Mouse (Mus musculus): ENCODE measurements around the gene Pagr1a.

DNA sequence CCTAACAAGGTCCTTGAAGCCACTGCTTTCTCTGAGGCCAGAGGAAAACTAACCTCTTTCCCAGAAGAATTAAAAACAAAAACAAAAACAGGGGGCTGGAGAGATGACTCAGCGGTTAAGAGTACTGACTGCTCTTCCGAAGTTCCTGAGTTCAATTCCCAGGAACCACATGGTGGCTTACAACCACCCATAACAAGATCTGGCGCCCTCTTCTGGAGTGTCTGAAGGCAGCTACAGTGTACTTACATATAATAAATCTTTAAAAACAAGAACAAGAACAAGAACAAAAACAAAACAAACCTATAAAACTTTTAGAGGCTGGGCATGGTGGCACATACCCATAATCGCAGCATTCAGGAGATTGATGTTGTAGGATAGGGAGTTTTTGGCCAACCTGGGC, 20.7 kb downstream of the Pagr1a start:
- TF ChIP-seq POLR2A (IDR thresholded peaks at IDR 0.05; ENCODE audit: control insufficient read depth in 1 of 2, insufficient read depth in 1 of 2, low read depth in 1 of 2, low read length in 2 of 2, poor library complexity in 1 of 2): no peak
- no peak for TF ChIP-seq E2F4 (IDR thresholded peaks at IDR 0.05; ENCODE audit: borderline replicate concordance, low read depth, low read length)
- TF ChIP-seq CHD2 (IDR thresholded peaks at IDR 0.05; ENCODE audit: low read length): no peak
- TF ChIP-seq BHLHE40 (IDR thresholded peaks at IDR 0.05; ENCODE audit: borderline replicate concordance, low read depth, low read length): no peak
- TF ChIP-seq CTCF (IDR thresholded peaks at IDR 0.05 in 2 of 3, conservative IDR thresholded peaks at IDR 0.05 in 1 of 3; ENCODE audit: control insufficient read depth in 1 of 3, insufficient read depth in 1 of 3, low read depth in 2 of 3, low read length in 3 of 3, poor library complexity in 1 of 3, severe bottlenecking in 1 of 3): peak; percentile 14 to 50 (median 27); a peak in 4 of 6 replicates
- no peak for TF ChIP-seq HCFC1 (IDR thresholded peaks at IDR 0.05; ENCODE audit: low read depth, low read length)
- TF ChIP-seq TAL1 (IDR thresholded peaks at IDR 0.05; ENCODE audit: low read length): no peak
- no peak for TF ChIP-seq MEF2A (IDR thresholded peaks at IDR 0.05; ENCODE audit: extremely low read depth, insufficient replicate concordance, low read depth, low read length, poor library complexity, severe bottlenecking)
- no peak for TF ChIP-seq GATA1 (IDR thresholded peaks at IDR 0.05; ENCODE audit: low read depth, low read length)
- TF ChIP-seq USF1 (IDR thresholded peaks at IDR 0.05; ENCODE audit: low read depth, low read length): no peak
- TF ChIP-seq TBP (IDR thresholded peaks at IDR 0.05; ENCODE audit: low read depth, low read length): no peak

All from MEL (cell line).